Mouse (Mus musculus) intestine, postnatal 0 days (tissue): ENCODE results near the gene Uimc1. TPM values are rescaled to one million over a fixed set of nuclear protein-coding genes. Genes with fewer than 3 reads are reported as not detected.
"Not testable (repeated sequence)": the region's sequence is repeated elsewhere in the genome, so short reads cannot be mapped to it uniquely, and the experiment has no call there.

ENCODE experiments used
- ATAC-seq: fragments of 200-750 bp; cut with Nextera tagmentation; 2 replicates; pipeline ENCODE4 v1.8.0; 2017; ENCODE audit warnings: mild to moderate bottlenecking, moderate TSS enrichment, moderate library complexity
- H3K27ac ChIP-seq: fragments of 300-500 bp; sonication (generic); 2 replicates; pipeline ENCODE4 v1.5.1; 2014; ENCODE audit warnings: mild to moderate bottlenecking, low read depth, low read length, moderate library complexity
- H3K27me3 ChIP-seq: fragments of 300-500 bp; sonication (generic); replicated peaks from 2 replicates; pipeline ENCODE4 v1.6.1; 2014; ENCODE audit warnings: low read length, mixed read lengths; ENCODE audit not compliant: control insufficient read depth, insufficient read depth
- H3K36me3 ChIP-seq: fragments of 300-500 bp; sonication (generic); 2 replicates; pipeline ENCODE4 v1.6.1; 2014; ENCODE audit warnings: mild to moderate bottlenecking, moderate library complexity; ENCODE audit not compliant: control insufficient read depth, insufficient read depth
- H3K4me1 ChIP-seq: fragments of 300-500 bp; sonication (generic); replicated peaks from 2 replicates; pipeline ENCODE4 v1.6.1; 2014; ENCODE audit warnings: antibody characterized with exemption, low read length, mixed read lengths; ENCODE audit not compliant: control insufficient read depth, insufficient read depth
- H3K4me2 ChIP-seq: fragments of 300-500 bp; sonication (generic); replicated peaks from 2 replicates; pipeline ENCODE4 v1.6.1; 2014; ENCODE audit warnings: low read depth, mild to moderate bottlenecking, moderate library complexity
- H3K4me3 ChIP-seq: fragments of 300-500 bp; sonication (generic); 2 replicates; pipeline ENCODE4 v1.5.1; 2014; ENCODE audit warnings: low read depth, low read length
- H3K9ac ChIP-seq: fragments of 300-500 bp; sonication (generic); 2 replicates; pipeline ENCODE4 v1.6.1; 2014; ENCODE audit warnings: mild to moderate bottlenecking, low read depth, low read length
- H3K9me3 ChIP-seq: fragments of 300-500 bp; sonication (generic); 2 replicates; pipeline ENCODE4 v1.6.1; 2016; ENCODE audit warnings: mixed run types; ENCODE audit not compliant: control insufficient read depth
- CTCF ChIP-seq: sonication (generic); IDR thresholded peaks from 2 replicates; pipeline ENCODE4 v1.5.1; 2016; ENCODE audit warnings: low read depth, mild to moderate bottlenecking, control low read depth, antibody characterized with exemption, moderate library complexity
- WGBS: fragments of 180-500 bp; shearing (Covaris S2); extraction: QIAGEN DNeasy Blood & Tissue Kit; methylation state at CpG from one replicate; pipeline ENCODE4 v1.1.7; 2014; 5-methylcytosine and 5-hydroxymethylcytosine counted together
- polyA plus RNA-seq: library from polyadenylated mRNA; unstranded; fragments of >200 nt; fragmentation: Nextera tagmentation; extraction: Ambion mirVana; gene quantifications from 2 replicates; pipeline ENCODE4 v1.2.1, GENCODE M21; 2015

Gene Uimc1
- polyA plus RNA-seq, 1 experiment from 2014 or later, result 14.1 TPM

GRCm38 (mm10) chr13:55101627-55102026, 1.5 kb upstream of the Uimc1 start:
- TF ChIP-seq CTCF, result no peak
- WGBS, result 92% methylated on average over 11 of the region's 11 CpGs
- ATAC-seq, result no peak

GRCm38 (mm10) chr13:55099066-55099725, 904 bp downstream of the Uimc1 start:
- no peak for ATAC-seq
- no peaks in the 10 kb centered on the region; the same call in 1 of the 2 replicates for H3K4me1 ChIP-seq

More at GRCm38 (mm10) chr13:55101627-55102026, 1.5 kb upstream of the Uimc1 start:
- H3K36me3 ChIP-seq, result no peaks in the 10 kb centered on the region
- no peaks in the 10 kb centered on the region for H3K9me3 ChIP-seq
- no peaks in the 10 kb centered on the region for H3K27me3 ChIP-seq
- no peak overlapping the region for H3K27ac ChIP-seq
- no peak overlapping the region for H3K4me2 ChIP-seq
- peaks cover 7% of the 10 kb centered on the region for H3K4me1 ChIP-seq
- H3K9ac ChIP-seq, result no peak overlapping the region
- no peak overlapping the region for H3K4me3 ChIP-seq

GRCm38 (mm10) chr13:55097841-55098240, 2.3 kb downstream of the Uimc1 start:
- not testable (repeated sequence) for H3K9me3 ChIP-seq, H3K4me1 ChIP-seq, H3K4me2 ChIP-seq, H3K27ac ChIP-seq, H3K9ac ChIP-seq, H3K36me3 ChIP-seq, ATAC-seq, H3K27me3 ChIP-seq, H3K4me3 ChIP-seq
- TF ChIP-seq CTCF, result peak; percentile 33
- WGBS, result 96% methylated on average over 3 of the region's 3 CpGs

More at GRCm38 (mm10) chr13:55099066-55099725, 904 bp downstream of the Uimc1 start:
- H3K27me3 ChIP-seq, result no peaks in the 10 kb centered on the region
- H3K9ac ChIP-seq, result peak overlapping the region; percentile 78
- peak overlapping the region; percentile 86 for H3K27ac ChIP-seq
- H3K4me2 ChIP-seq, result peak overlapping the region; percentile 79
- peak overlapping the region; percentile 81 for H3K4me3 ChIP-seq
- WGBS, result 23% methylated on average over 20 of the region's 20 CpGs
- TF ChIP-seq CTCF, result no peak
- no peaks in the 10 kb centered on the region for H3K36me3 ChIP-seq
- no peaks in the 10 kb centered on the region for H3K9me3 ChIP-seq

- H3K27ac ChIP-seq, result no peak overlapping the region
- WGBS, result 82% methylated on average over 4 of the region's 4 CpGs
- H3K4me2 ChIP-seq, result no peak overlapping the region
- TF ChIP-seq CTCF, result no peak
- no peak overlapping the region for H3K4me3 ChIP-seq
- H3K27me3 ChIP-seq, result no peaks in the 10 kb centered on the region
- H3K9me3 ChIP-seq, result no peaks in the 10 kb centered on the region
- H3K36me3 ChIP-seq, result peaks cover 9% of the 10 kb centered on the region
- no peak overlapping the region for H3K9ac ChIP-seq
- no peaks in the 10 kb centered on the region for H3K4me1 ChIP-seq
- no peak for ATAC-seq
Observed at GRCm38 (mm10) chr13:55092588-55092987, 7.5 kb downstream of the Uimc1 start.

GRCm38 (mm10) chr13:55075597-55075996, 24.5 kb downstream of the Uimc1 start:
- TF ChIP-seq CTCF, result no peak
- H3K27ac ChIP-seq, result no peak overlapping the region
- 77% methylated on average over 5 of the region's 5 CpGs for WGBS

GRCm38 (mm10) chr13:55071322-55071721, 28.8 kb downstream of the Uimc1 start:
- H3K4me3 ChIP-seq, result no peak overlapping the region
- H3K36me3 ChIP-seq, result peaks cover 27% of the 10 kb centered on the region
- ATAC-seq, result no peak
- 6% methylated on average over 3 of the region's 3 CpGs for WGBS
- no peak overlapping the region for H3K4me2 ChIP-seq
- no peaks in the 10 kb centered on the region for H3K4me1 ChIP-seq
- H3K9me3 ChIP-seq, result no peaks in the 10 kb centered on the region
- no peaks in the 10 kb centered on the region for H3K27me3 ChIP-seq
- no peak overlapping the region for H3K9ac ChIP-seq
- peak; percentile 64 for TF ChIP-seq CTCF
- no peak overlapping the region for H3K27ac ChIP-seq

More at GRCm38 (mm10) chr13:55075597-55075996, 24.5 kb downstream of the Uimc1 start:
- no peak for ATAC-seq
- no peaks in the 10 kb centered on the region for H3K4me1 ChIP-seq
- no peaks in the 10 kb centered on the region for H3K9me3 ChIP-seq
- H3K36me3 ChIP-seq, result peaks cover 20% of the 10 kb centered on the region
- no peaks in the 10 kb centered on the region for H3K27me3 ChIP-seq
- no peak overlapping the region for H3K4me3 ChIP-seq
- no peak overlapping the region for H3K9ac ChIP-seq
- no peak overlapping the region for H3K4me2 ChIP-seq
